Mouse (Mus musculus) intestine, embryonic 16.5 days (tissue): ENCODE data around the gene Fam98c. TPM values are rescaled to one million over a fixed set of nuclear protein-coding genes. Genes with fewer than 3 reads are reported as not detected.
A peak's percentile ranks its signal among the peaks of the same experiment; 100 is the strongest.

Experiments used
- ATAC-seq: fragments of 200-750 bp; cut with Nextera tagmentation; 2 replicates; pipeline ENCODE4 v1.8.0; 2017; ENCODE audit warnings: moderate TSS enrichment, moderate library complexity
- H3K27ac ChIP-seq: fragments of 300-500 bp; sonication (generic); 2 replicates; pipeline ENCODE4 v1.5.1; 2014; ENCODE audit warnings: mild to moderate bottlenecking, low read length
- H3K27me3 ChIP-seq: fragments of 300-500 bp; sonication (generic); replicated peaks from 2 replicates; pipeline ENCODE4 v1.6.1; 2014; ENCODE audit warnings: low read length, control low read depth, mixed read lengths; ENCODE audit not compliant: control insufficient read depth, insufficient read depth
- H3K36me3 ChIP-seq: fragments of 300-500 bp; sonication (generic); 2 replicates; pipeline ENCODE4 v1.6.1; 2014; ENCODE audit warnings: low read length, control low read depth; ENCODE audit not compliant: control insufficient read depth, insufficient read depth
- H3K4me1 ChIP-seq: fragments of 300-500 bp; sonication (generic); 2 replicates; pipeline ENCODE4 v1.6.1; 2014; ENCODE audit warnings: low read length, control low read depth, mixed read lengths; ENCODE audit not compliant: control insufficient read depth, insufficient read depth
- H3K4me2 ChIP-seq: fragments of 300-500 bp; sonication (generic); 2 replicates; pipeline ENCODE4 v1.6.1; 2014; ENCODE audit warnings: low read depth, low read length, control low read depth
- H3K4me3 ChIP-seq: fragments of 300-500 bp; sonication (generic); 2 replicates; pipeline ENCODE4 v1.5.1; 2014; ENCODE audit warnings: mild to moderate bottlenecking, low read length
- H3K9ac ChIP-seq: fragments of 300-500 bp; sonication (generic); 2 replicates; pipeline ENCODE4 v1.6.1; 2014; ENCODE audit warnings: low read depth, low read length
- H3K9me3 ChIP-seq: fragments of 300-500 bp; sonication (generic); 2 replicates; pipeline ENCODE4 v1.6.1; 2016; ENCODE audit warnings: low read length, control low read depth; ENCODE audit not compliant: control insufficient read depth
- WGBS: fragments of 180-500 bp; shearing (Covaris S2); extraction: QIAGEN DNeasy Blood & Tissue Kit; methylation state at CpG from one replicate; pipeline ENCODE4 v1.1.7; 2014; 5-methylcytosine and 5-hydroxymethylcytosine counted together
- polyA plus RNA-seq: library from polyadenylated mRNA; unstranded; fragments of >200 nt; fragmentation: Nextera tagmentation; extraction: Ambion mirVana; gene quantifications from 2 replicates; pipeline ENCODE4 v1.2.1, GENCODE M21; 2015

Fam98c gene
- polyA plus RNA-seq, 1 experiment from 2014 or later: 52.5 TPM

DNA sequence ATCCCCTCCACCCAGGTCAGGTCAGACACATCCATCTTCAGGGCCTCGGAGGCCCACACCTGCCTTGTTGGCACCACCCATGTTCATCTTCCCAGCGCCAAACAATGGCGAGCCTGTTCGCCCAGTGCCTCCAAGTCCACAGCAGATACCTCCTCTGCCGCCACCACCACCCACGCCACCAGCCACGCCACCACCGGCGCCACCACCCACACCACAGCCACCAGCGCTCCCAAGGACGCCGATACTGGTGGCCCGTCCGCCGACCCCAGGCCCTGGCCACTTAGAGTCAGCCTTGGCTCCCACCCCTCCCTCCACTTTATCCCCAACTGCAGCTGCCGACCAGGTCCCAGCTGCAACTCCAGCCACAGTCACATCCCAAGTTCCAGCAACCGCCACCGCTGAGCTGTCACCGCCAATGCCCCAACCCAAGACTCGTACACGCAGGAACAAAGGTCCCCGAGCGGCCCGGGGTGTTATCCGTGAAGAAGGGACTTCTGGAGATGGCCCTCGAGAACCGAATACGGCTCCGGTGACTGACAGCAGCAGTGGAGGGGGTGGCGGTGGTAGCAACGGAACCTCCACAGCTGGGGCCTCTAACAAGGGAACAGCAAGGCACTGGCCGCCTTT lies 16.5 kb upstream of the Fam98c start:
- no peak overlapping the region for H3K4me3 ChIP-seq

DNA sequence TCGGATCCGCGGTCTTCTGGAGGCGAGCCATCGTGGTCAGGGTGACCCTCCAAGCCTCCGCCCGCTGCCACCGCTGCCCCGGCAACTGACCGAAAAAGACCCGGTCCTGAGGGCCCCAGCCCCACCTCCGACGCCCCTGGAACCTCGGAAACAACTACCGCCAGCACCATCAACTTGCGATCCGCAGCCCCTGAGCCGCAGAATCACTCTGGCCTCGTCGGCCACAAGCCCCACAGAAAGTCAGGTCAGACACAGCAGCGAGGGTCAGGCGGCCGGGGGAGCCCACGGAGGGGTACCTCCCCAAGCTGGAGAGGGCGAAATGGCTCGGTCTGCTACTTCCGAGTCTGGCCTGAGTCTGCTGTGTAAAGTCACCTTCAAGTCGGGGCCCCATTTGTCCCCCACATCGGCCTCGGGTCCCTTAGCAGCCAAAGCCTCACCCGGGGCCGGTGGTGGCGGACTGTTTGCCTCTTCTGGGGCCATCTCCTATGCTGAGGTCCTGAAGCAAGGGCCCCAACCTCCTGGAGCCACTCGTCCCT lies 15.6 kb upstream of the Fam98c start:
- peak overlapping the region; percentile 60 for H3K9ac ChIP-seq
- WGBS: 8% methylated on average over 34 of the region's 34 CpGs

More for the DNA sequence above, 16.5 kb upstream of the Fam98c start:
- H3K4me2 ChIP-seq: no peak overlapping the region
- H3K36me3 ChIP-seq: peaks cover 23% of the 10 kb centered on the region
- peaks cover 38% of the 10 kb centered on the region for H3K27me3 ChIP-seq
- H3K27ac ChIP-seq: no peak overlapping the region
- 51% methylated on average over 32 of the region's 32 CpGs for WGBS
- peaks cover 17% of the 10 kb centered on the region for H3K4me1 ChIP-seq
- ATAC-seq: no peak
- H3K9ac ChIP-seq: no peak overlapping the region
- no peaks in the 10 kb centered on the region for H3K9me3 ChIP-seq

DNA sequence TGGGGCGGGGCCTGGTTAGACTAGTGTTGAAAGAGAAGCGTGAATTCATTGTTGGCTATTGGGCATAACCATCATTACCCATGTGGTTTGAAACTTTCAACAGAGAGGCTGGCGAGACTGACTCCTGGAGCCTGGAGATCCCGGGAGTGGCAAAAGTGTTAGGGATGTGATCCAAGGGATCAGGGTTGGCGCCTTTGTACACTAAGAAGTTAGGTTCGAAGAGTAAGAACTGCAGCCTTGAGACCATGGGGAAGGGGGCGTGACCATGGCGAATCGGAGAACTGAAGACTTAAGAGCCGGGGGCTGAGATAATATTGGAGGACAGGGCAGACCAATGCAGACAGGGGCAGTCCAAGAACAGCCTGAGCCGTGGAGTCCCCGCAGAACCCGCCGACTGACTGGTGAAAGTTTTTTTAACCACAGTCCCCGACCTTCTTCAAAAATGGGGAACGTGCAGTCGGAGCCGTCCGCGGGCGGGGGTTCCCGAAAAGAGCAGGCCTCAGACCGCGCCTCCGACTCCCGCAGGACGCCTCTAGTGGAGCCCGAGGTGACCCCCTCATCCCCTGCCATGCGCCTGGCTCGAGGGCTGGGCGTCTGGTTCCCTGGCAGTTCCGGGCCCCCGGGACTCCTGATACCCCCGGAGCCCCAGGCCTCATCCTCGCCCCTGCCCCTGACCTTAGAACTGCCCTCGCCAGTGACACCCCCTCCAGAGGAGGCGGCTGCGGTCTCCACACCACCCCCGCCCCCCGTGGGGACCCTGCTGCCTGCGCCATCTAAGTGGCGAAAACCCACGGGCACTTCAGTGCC lies 14.9 kb upstream of the Fam98c start:
- no peak overlapping the region; the same call in 1 of the 2 replicates for H3K27ac ChIP-seq
- ATAC-seq: peak; percentile 6; the same call in 1 of the 2 replicates
- WGBS: 2% methylated on average over 43 of the region's 43 CpGs

More for the DNA sequence above, 15.6 kb upstream of the Fam98c start:
- H3K4me3 ChIP-seq: peak overlapping the region; percentile 57
- no peak overlapping the region for H3K27ac ChIP-seq
- H3K27me3 ChIP-seq: peaks cover 39% of the 10 kb centered on the region
- no peak for ATAC-seq
- H3K4me1 ChIP-seq: peaks cover 17% of the 10 kb centered on the region
- peak overlapping the region; percentile 92 for H3K4me2 ChIP-seq
- no peaks in the 10 kb centered on the region for H3K9me3 ChIP-seq
- H3K36me3 ChIP-seq: peaks cover 23% of the 10 kb centered on the region

GRCm38 (mm10) chr7:29170066-29170754 lies 14.2 kb upstream of the Fam98c start, which contains the start of the genes Ggn and Spred3:
Gene Ggn, plus strand, starts transcription at chr7:29170210.
Gene Spred3, minus strand, starts transcription at chr7:29170411.
- peak; percentile 74 for ATAC-seq
- Histone ChIP-seq H3K27ac (peak within 1 kb of the TSS; percentile 51), H3K9me3 (no peaks in the 10 kb centered on the region), H3K4me2 (peak within 1 kb of the TSS; percentile 92), H3K4me1 (peaks cover 17% of the 10 kb centered on the region), H3K4me3 (peak within 1 kb of the TSS; percentile 57), H3K36me3 (peaks cover 11% of the 10 kb centered on the region), H3K27me3 (peaks cover 39% of the 10 kb centered on the region), H3K9ac (peak within 1 kb of the TSS; percentile 68)
- WGBS: under 1% methylated on average over 30 of the region's 30 CpGs

More for the DNA sequence above, 14.9 kb upstream of the Fam98c start:
- H3K4me1 ChIP-seq: peaks cover 17% of the 10 kb centered on the region
- peak overlapping the region; percentile 92 for H3K4me2 ChIP-seq
- peak overlapping the region; percentile 57 for H3K4me3 ChIP-seq
- peak overlapping the region; percentile 60 for H3K9ac ChIP-seq
- peaks cover 39% of the 10 kb centered on the region for H3K27me3 ChIP-seq
- peaks cover 18% of the 10 kb centered on the region for H3K36me3 ChIP-seq
- H3K9me3 ChIP-seq: no peaks in the 10 kb centered on the region

- peak; percentile 85 for ATAC-seq
- Histone ChIP-seq H3K36me3 (peaks cover 3% of the 10 kb centered on the region; the same call in 1 of the 2 replicates), H3K4me1 (peaks cover 17% of the 10 kb centered on the region), H3K27me3 (peaks cover 36% of the 10 kb centered on the region), H3K4me3 (peak overlapping the region; percentile 57), H3K9ac (peak overlapping the region; percentile 68), H3K4me2 (peak overlapping the region; percentile 92), H3K27ac (peak overlapping the region; percentile 51), H3K9me3 (no peaks in the 10 kb centered on the region)
- under 1% methylated on average over 26 of the region's 39 CpGs for WGBS
These were observed 13.4 kb upstream of the Fam98c start for GRCm38 (mm10) chr7:29169231-29170065.

DNA sequence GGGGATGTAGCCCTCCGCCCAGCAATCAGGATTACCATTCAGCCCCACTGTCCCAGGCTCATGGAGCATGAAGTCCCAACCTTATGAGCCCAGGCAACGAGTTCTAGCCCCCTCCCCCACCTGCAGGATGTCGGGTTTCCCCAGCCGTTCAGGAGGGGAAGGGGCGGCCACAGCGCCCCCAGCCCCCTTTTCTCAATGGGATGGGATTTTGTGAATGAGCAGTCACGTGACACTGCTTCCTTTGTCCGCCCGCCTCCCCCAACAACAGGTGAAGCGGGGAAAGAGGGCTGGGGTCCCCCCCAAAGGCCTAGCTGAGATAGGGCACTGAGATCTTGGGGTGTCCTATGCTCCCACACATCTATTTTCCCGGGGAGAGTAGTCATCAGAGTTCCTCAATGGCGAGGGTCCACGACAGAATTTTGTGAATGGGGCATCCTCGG lies 12.8 kb upstream of the Fam98c start:
- Histone ChIP-seq H3K9me3 (no peaks in the 10 kb centered on the region), H3K9ac (peak overlapping the region; percentile 68), H3K36me3 (no peaks in the 10 kb centered on the region), H3K27me3 (peaks cover 36% of the 10 kb centered on the region), H3K4me1 (peaks cover 17% of the 10 kb centered on the region), H3K4me3 (peak overlapping the region; percentile 57), H3K4me2 (peak overlapping the region; percentile 92), H3K27ac (no peak overlapping the region)
- WGBS: 3% methylated on average over 14 of the region's 14 CpGs
- no peak for ATAC-seq

DNA sequence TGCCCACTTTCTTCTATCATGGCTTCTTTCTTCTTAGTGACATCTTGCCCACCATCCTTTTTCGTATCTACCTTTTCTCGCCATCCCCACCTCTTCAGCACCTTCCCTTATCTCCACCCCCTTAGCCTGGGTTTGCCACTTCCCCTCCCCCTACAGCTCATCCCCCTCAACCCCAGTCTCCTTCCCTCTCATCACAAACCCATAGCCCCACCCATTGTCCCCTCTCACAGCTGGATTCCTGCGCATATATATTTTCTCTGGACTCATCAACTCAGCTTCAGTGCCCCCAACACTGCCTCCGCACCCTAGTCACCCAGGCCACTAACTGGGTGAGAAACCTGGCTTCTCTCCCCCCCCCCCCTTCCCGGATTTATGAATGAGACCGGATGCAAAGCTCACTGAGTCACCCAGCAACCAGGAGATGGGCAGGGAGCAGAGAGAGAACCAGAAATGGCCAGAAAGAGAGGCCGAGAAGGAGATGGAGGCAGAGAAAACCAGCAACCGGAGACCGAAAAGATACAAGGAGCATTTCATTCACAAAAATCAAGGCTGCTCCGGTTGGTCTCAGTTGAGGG lies 12.2 kb upstream of the Fam98c start:
- Histone ChIP-seq H3K27me3 (peaks cover 33% of the 10 kb centered on the region), H3K9ac (no peak overlapping the region), H3K36me3 (no peaks in the 10 kb centered on the region), H3K4me3 (peak overlapping the region; percentile 57), H3K4me1 (peaks cover 17% of the 10 kb centered on the region), H3K27ac (no peak overlapping the region), H3K4me2 (peak overlapping the region; percentile 92), H3K9me3 (no peaks in the 10 kb centered on the region)
- WGBS: 17% methylated on average over 10 of the region's 10 CpGs
- ATAC-seq: no peak

- H3K36me3 ChIP-seq: no peaks in the 10 kb centered on the region
- H3K9me3 ChIP-seq: no peaks in the 10 kb centered on the region
- H3K4me2 ChIP-seq: no peak overlapping the region
- ATAC-seq: no peak
- peaks cover 28% of the 10 kb centered on the region for H3K27me3 ChIP-seq
- H3K27ac ChIP-seq: no peak overlapping the region
- peaks cover 22% of the 10 kb centered on the region for H3K4me1 ChIP-seq
- H3K9ac ChIP-seq: no peak overlapping the region
- H3K4me3 ChIP-seq: no peak overlapping the region
- WGBS: 34% methylated on average over 16 of the region's 19 CpGs
These were observed 11.6 kb upstream of the Fam98c start for GRCm38 (mm10) chr7:29167656-29168055.
